Mouse (Mus musculus): ENCODE measurements at regions not wholly inside any gene's neighbourhood (a gene's known extent, or its start where the extent isn't known, plus 50 kb on each side); places are given as distances from the start of the nearest gene placed in this dataset.
A peak's percentile ranks its signal among the peaks of the same experiment; 100 is the strongest.

DNA sequence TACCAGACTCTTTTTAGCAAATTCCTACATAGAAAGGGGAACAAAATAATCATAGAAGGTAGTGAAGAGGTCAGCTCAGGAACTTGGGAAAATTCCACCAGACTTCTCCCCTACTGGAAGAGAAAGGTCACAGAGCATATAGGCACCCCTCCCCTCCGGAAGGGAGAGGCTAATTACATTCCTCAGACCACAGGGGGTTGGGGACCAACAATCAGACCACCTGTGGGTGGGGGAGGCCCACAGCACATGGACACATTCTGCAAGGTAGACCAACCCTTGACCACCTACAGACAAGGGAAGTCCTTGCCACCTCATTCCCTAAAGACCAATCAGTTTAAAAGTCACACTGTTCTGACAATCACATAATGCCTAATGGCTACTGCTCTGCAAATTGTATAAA, 4655.6 kb upstream of the Gm7489 start:
- no peaks in the 10 kb centered on the region for H3K9me3 ChIP-seq (ENCODE audit: control insufficient read depth, low read length)
- H3K9ac ChIP-seq (ENCODE audit: low read depth, low read length, severe bottlenecking) = no peak overlapping the region
- no peaks in the 10 kb centered on the region for H3K27me3 ChIP-seq (ENCODE audit: control insufficient read depth, insufficient read depth, low read length)
- no peak for DNase-seq (ENCODE audit: low spot score)
- TF ChIP-seq POLR2A (IDR thresholded peaks at IDR 0.05; ENCODE audit: borderline replicate concordance, extremely low read depth, insufficient read depth, insufficient read length) = no peak
- 31% methylated on average over 1 of the region's 1 CpGs for WGBS
- ATAC-seq (ENCODE audit: low FRiP score, low read depth) = no peak
- no peak overlapping the region for H3K4me2 ChIP-seq (replicated peaks; ENCODE audit: low read depth, low read length, severe bottlenecking)
- no peak overlapping the region for H3K27ac ChIP-seq (replicated peaks; ENCODE audit: low read depth, low read length)
- H3K36me3 ChIP-seq (ENCODE audit: control insufficient read depth, insufficient read depth, low read length) = no peaks in the 10 kb centered on the region
- H3K4me1 ChIP-seq (ENCODE audit: control insufficient read depth, insufficient read depth, low read length) = no peaks in the 10 kb centered on the region
- H3K4me3 ChIP-seq (replicated peaks; ENCODE audit: low read length) = no peak overlapping the region

DNA sequence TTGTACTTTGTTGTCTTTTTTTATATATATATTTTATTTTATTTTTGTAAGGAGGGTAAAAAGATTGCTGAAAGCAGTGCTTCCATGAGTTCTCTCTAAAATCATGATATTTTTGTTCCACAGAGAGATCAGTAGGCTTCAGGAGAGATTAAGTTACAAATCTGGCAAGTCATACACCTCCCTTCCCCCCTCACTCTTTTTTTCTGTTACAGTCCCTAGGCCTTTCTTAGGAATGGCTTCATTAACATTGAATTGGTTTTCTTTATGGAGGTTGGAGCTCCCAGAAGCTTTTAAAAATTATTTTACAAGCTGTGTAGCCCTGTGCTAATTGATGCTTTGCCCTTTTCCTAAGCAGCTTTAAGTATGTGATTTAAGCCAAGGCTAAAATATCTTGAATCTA, 4653.9 kb upstream of the Gm7489 start:
- DNase-seq (ENCODE audit: low spot score) (peak; percentile 67), ATAC-seq (ENCODE audit: low FRiP score, low read depth) (no peak)
- Histone ChIP-seq H3K4me3 (replicated peaks; ENCODE audit: low read length) (no peak overlapping the region), H3K4me1 (ENCODE audit: control insufficient read depth, insufficient read depth, low read length) (no peaks in the 10 kb centered on the region), H3K9ac (ENCODE audit: low read depth, low read length, severe bottlenecking) (no peak overlapping the region), H3K4me2 (replicated peaks; ENCODE audit: low read depth, low read length, severe bottlenecking) (no peak overlapping the region), H3K27ac (replicated peaks; ENCODE audit: low read depth, low read length) (no peak overlapping the region), H3K36me3 (ENCODE audit: control insufficient read depth, insufficient read depth, low read length) (no peaks in the 10 kb centered on the region), H3K9me3 (ENCODE audit: control insufficient read depth, low read length) (no peaks in the 10 kb centered on the region), H3K27me3 (ENCODE audit: control insufficient read depth, insufficient read depth, low read length) (no peaks in the 10 kb centered on the region)
- TF ChIP-seq POLR2A (IDR thresholded peaks at IDR 0.05; ENCODE audit: borderline replicate concordance, extremely low read depth, insufficient read depth, insufficient read length) = no peak

DNA sequence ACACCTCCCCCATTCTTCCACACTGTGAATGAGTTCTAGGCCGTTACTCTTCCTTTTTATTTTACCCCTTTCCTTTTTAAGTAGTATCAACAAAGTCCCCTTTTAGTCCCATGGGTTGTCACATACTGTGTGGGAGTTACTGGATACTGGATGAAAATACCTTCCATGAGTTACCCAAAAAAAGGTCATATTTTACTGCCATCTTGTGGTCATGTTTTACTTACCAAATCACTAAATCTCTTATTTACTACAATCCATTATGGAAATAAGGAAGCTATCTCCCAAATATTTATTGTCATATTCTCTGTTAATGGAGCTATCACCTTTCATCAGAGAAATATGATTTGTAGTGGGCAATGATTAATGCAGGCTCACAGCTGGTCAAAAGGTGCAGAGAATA, 4614.5 kb upstream of the Gm7489 start:
- peak; percentile 29 for DNase-seq (ENCODE audit: low spot score)

More for the DNA sequence above, 4614.5 kb upstream of the Gm7489 start:
- Histone ChIP-seq H3K4me1 (ENCODE audit: control insufficient read depth, insufficient read depth, low read length) (no peaks in the 10 kb centered on the region), H3K9me3 (ENCODE audit: control insufficient read depth, low read length) (no peaks in the 10 kb centered on the region), H3K9ac (ENCODE audit: low read depth, low read length, severe bottlenecking) (no peak overlapping the region), H3K4me2 (replicated peaks; ENCODE audit: low read depth, low read length, severe bottlenecking) (no peak overlapping the region), H3K4me3 (replicated peaks; ENCODE audit: low read length) (no peak overlapping the region), H3K27me3 (ENCODE audit: control insufficient read depth, insufficient read depth, low read length) (no peaks in the 10 kb centered on the region), H3K27ac (replicated peaks; ENCODE audit: low read depth, low read length) (no peak overlapping the region), H3K36me3 (ENCODE audit: control insufficient read depth, insufficient read depth, low read length) (no peaks in the 10 kb centered on the region)
- no peak for TF ChIP-seq POLR2A (IDR thresholded peaks at IDR 0.05; ENCODE audit: borderline replicate concordance, extremely low read depth, insufficient read depth, insufficient read length)
- 51% methylated on average over 1 of the region's 1 CpGs for WGBS
- no peak for ATAC-seq (ENCODE audit: low FRiP score, low read depth)

Data from limb, embryonic 14.5 days (tissue).